Mouse (Mus musculus) forebrain, embryonic 12.5 days (tissue): ENCODE results near the gene Tmem80. TPM values are rescaled to one million over a fixed set of nuclear protein-coding genes. Genes with fewer than 3 reads are reported as not detected.

ENCODE experiments used
- ATAC-seq: fragments of 200-750 bp; cut with Nextera tagmentation; 2 replicates; pipeline ENCODE4 v1.8.0; 2017; ENCODE audit warnings: moderate TSS enrichment; ENCODE audit not compliant: low FRiP score
- H3K27ac ChIP-seq: fragments of 300-500 bp; sonication (generic); 2 replicates; pipeline ENCODE4 v1.5.1; 2016; ENCODE audit warnings: mild to moderate bottlenecking
- H3K27me3 ChIP-seq: fragments of 300-500 bp; sonication (generic); 2 replicates; pipeline ENCODE4 v1.6.1; 2016; ENCODE audit warnings: mild to moderate bottlenecking
- H3K36me3 ChIP-seq: fragments of 300-500 bp; sonication (generic); replicated peaks from 2 replicates; pipeline ENCODE4 v1.6.1; 2016; ENCODE audit warnings: mild to moderate bottlenecking
- H3K4me1 ChIP-seq: fragments of 300-500 bp; sonication (generic); 2 replicates; pipeline ENCODE4 v1.6.1; 2016
- H3K4me2 ChIP-seq: fragments of 300-500 bp; sonication (generic); 2 replicates; pipeline ENCODE4 v1.6.1; 2016; ENCODE audit warnings: mild to moderate bottlenecking, moderate library complexity
- H3K4me3 ChIP-seq: fragments of 300-500 bp; sonication (generic); replicated peaks from 2 replicates; pipeline ENCODE4 v1.5.1; 2016; ENCODE audit warnings: mild to moderate bottlenecking
- H3K9ac ChIP-seq: fragments of 300-500 bp; sonication (generic); 2 replicates; pipeline ENCODE4 v1.6.1; 2016; ENCODE audit warnings: mild to moderate bottlenecking
- H3K9me3 ChIP-seq: fragments of 300-500 bp; sonication (generic); 2 replicates; pipeline ENCODE4 v1.6.1; 2016
- WGBS: fragments of 180-500 bp; shearing (Covaris S2); methylation state at CpG from one replicate; pipeline ENCODE4 v1.1.7; 2016; 5-methylcytosine and 5-hydroxymethylcytosine counted together
- polyA plus RNA-seq: library from polyadenylated mRNA; unstranded; fragments of >200 nt; fragmentation: Nextera tagmentation; extraction: Ambion mirVana; gene quantifications from 2 replicates; pipeline ENCODE4 v1.2.1, GENCODE M21; 2016

Tmem80 gene
- 59.9 and 63.6 TPM in 2 replicates for polyA plus RNA-seq

GRCm38 (mm10) chr7:141327469-141328372, at the start of gene Tmem80, which contains the start of gene Deaf1:
Gene Tmem80, plus strand, starts transcription at chr7:141327739.
Gene Deaf1, minus strand, starts transcription at chr7:141327690.
- H3K27me3 ChIP-seq = no peaks in the 10 kb centered on the region
- WGBS = under 1% methylated on average over 104 of the region's 105 CpGs
- H3K9ac ChIP-seq = peak within 1 kb of the TSS; percentile 83

GRCm38 (mm10) chr7:141278766-141279590, 48.6 kb upstream of the Tmem80 start, which contains the start of gene Sct:
Gene Sct, minus strand, starts transcription at chr7:141279133.
- ATAC-seq = peak; percentile 69
- WGBS = 2% methylated on average over 46 of the region's 46 CpGs
- Histone ChIP-seq H3K4me1 (peaks cover 18% of the 10 kb centered on the region), H3K36me3 (no peaks in the 10 kb centered on the region), H3K4me3 (peak within 1 kb of the TSS; percentile 43), H3K9ac (peak within 1 kb of the TSS; percentile 49), H3K27ac (no peak within 1 kb of the TSS), H3K4me2 (peak within 1 kb of the TSS; percentile 90), H3K27me3 (peaks cover 28% of the 10 kb centered on the region), H3K9me3 (no peaks in the 10 kb centered on the region)

More at GRCm38 (mm10) chr7:141327469-141328372, at the start of gene Tmem80, which contains the start of gene Deaf1:
- peak; percentile 95 for ATAC-seq
- Histone ChIP-seq H3K36me3 (peaks cover 24% of the 10 kb centered on the region), H3K9me3 (no peaks in the 10 kb centered on the region), H3K4me3 (peak within 1 kb of the TSS; percentile 69), H3K4me1 (peaks cover 31% of the 10 kb centered on the region), H3K4me2 (peak within 1 kb of the TSS; percentile 86), H3K27ac (peak within 1 kb of the TSS; percentile 99)

GRCm38 (mm10) chr7:141281442-141281841, 46.1 kb upstream of the Tmem80 start:
- Histone ChIP-seq H3K27me3 (peaks cover 28% of the 10 kb centered on the region), H3K4me1 (peaks cover 18% of the 10 kb centered on the region)
- peak; percentile 47; the same call in 1 of the 2 replicates for ATAC-seq

GRCm38 (mm10) chr7:141282756-141283155, 44.8 kb upstream of the Tmem80 start:
- no peaks in the 10 kb centered on the region for H3K9me3 ChIP-seq
- 87% methylated on average over 4 of the region's 4 CpGs for WGBS
- no peak overlapping the region for H3K27ac ChIP-seq
- peaks cover 19% of the 10 kb centered on the region for H3K27me3 ChIP-seq
- no peak for ATAC-seq
- H3K4me1 ChIP-seq = peaks cover 18% of the 10 kb centered on the region
- H3K4me3 ChIP-seq = no peak overlapping the region
- H3K36me3 ChIP-seq = no peaks in the 10 kb centered on the region
- no peak overlapping the region for H3K9ac ChIP-seq
- H3K4me2 ChIP-seq = no peak overlapping the region

More at GRCm38 (mm10) chr7:141281442-141281841, 46.1 kb upstream of the Tmem80 start:
- H3K27ac ChIP-seq = no peak overlapping the region
- no peak overlapping the region for H3K4me3 ChIP-seq
- 47% methylated on average over 6 of the region's 6 CpGs for WGBS
- H3K4me2 ChIP-seq = no peak overlapping the region
- H3K9ac ChIP-seq = no peak overlapping the region
- H3K36me3 ChIP-seq = no peaks in the 10 kb centered on the region
- no peaks in the 10 kb centered on the region for H3K9me3 ChIP-seq

GRCm38 (mm10) chr7:141288042-141288441, 39.5 kb upstream of the Tmem80 start:
- Histone ChIP-seq H3K9me3 (no peaks in the 10 kb centered on the region), H3K4me2 (no peak overlapping the region), H3K4me1 (peaks cover 14% of the 10 kb centered on the region; the same call in 1 of the 2 replicates), H3K27me3 (peaks cover 34% of the 10 kb centered on the region), H3K9ac (no peak overlapping the region), H3K36me3 (no peaks in the 10 kb centered on the region), H3K27ac (no peak overlapping the region), H3K4me3 (no peak overlapping the region)
- 80% methylated on average over 3 of the region's 3 CpGs for WGBS
- no peak for ATAC-seq

GRCm38 (mm10) chr7:141291921-141292582, 35.5 kb upstream of the Tmem80 start, which contains the start of gene Drd4:
Gene Drd4, plus strand, starts transcription at chr7:141292006.
- Histone ChIP-seq H3K9me3 (no peaks in the 10 kb centered on the region), H3K4me3 (peak within 1 kb of the TSS; percentile 41), H3K9ac (peak within 1 kb of the TSS; percentile 61), H3K4me2 (peak within 1 kb of the TSS; percentile 77), H3K4me1 (peaks cover 31% of the 10 kb centered on the region), H3K36me3 (peaks cover 8% of the 10 kb centered on the region; the same call in 1 of the 2 replicates), H3K27me3 (peaks cover 69% of the 10 kb centered on the region), H3K27ac (no peak within 1 kb of the TSS)
- ATAC-seq = peak; percentile 48; the same call in 1 of the 2 replicates
- WGBS = 1% methylated on average over 43 of the region's 46 CpGs

GRCm38 (mm10) chr7:141292583-141293388, 34.8 kb upstream of the Tmem80 start:
- Histone ChIP-seq H3K4me2 (peak overlapping the region; percentile 77), H3K4me3 (peak overlapping the region; percentile 41), H3K27ac (no peak overlapping the region), H3K9ac (peak overlapping the region; percentile 61; the same call in 1 of the 2 replicates), H3K27me3 (peaks cover 69% of the 10 kb centered on the region), H3K4me1 (peaks cover 31% of the 10 kb centered on the region), H3K36me3 (peaks cover 15% of the 10 kb centered on the region; the same call in 1 of the 2 replicates), H3K9me3 (no peaks in the 10 kb centered on the region)
- WGBS = 27% methylated on average over 15 of the region's 15 CpGs
- ATAC-seq = no peak

- WGBS = 1% methylated on average over 53 of the region's 53 CpGs
- Histone ChIP-seq H3K27ac (no peak overlapping the region), H3K4me3 (peak overlapping the region; percentile 35), H3K9me3 (no peaks in the 10 kb centered on the region), H3K36me3 (peaks cover 17% of the 10 kb centered on the region; the same call in 1 of the 2 replicates), H3K9ac (peak overlapping the region; percentile 44), H3K4me2 (peak overlapping the region; percentile 55), H3K27me3 (peaks cover 69% of the 10 kb centered on the region), H3K4me1 (peaks cover 31% of the 10 kb centered on the region)
- ATAC-seq = no peak
Observed at GRCm38 (mm10) chr7:141293852-141294471, 33.6 kb upstream of the Tmem80 start.

GRCm38 (mm10) chr7:141294479-141294878, 33.1 kb upstream of the Tmem80 start:
- H3K9ac ChIP-seq = peak overlapping the region; percentile 44; the same call in 1 of the 2 replicates
- peaks cover 69% of the 10 kb centered on the region for H3K27me3 ChIP-seq
- peaks cover 22% of the 10 kb centered on the region for H3K36me3 ChIP-seq
- H3K4me2 ChIP-seq = peak overlapping the region; percentile 55
- no peak overlapping the region for H3K27ac ChIP-seq
- H3K4me1 ChIP-seq = peaks cover 31% of the 10 kb centered on the region
- no peak for ATAC-seq
- peak overlapping the region; percentile 35 for H3K4me3 ChIP-seq
- 4% methylated on average over 20 of the region's 22 CpGs for WGBS
- no peaks in the 10 kb centered on the region for H3K9me3 ChIP-seq

- no peak for ATAC-seq
- no peak overlapping the region for H3K9ac ChIP-seq
- H3K36me3 ChIP-seq = peaks cover 56% of the 10 kb centered on the region
- H3K9me3 ChIP-seq = no peaks in the 10 kb centered on the region
- H3K27ac ChIP-seq = no peak overlapping the region
- peaks cover 16% of the 10 kb centered on the region for H3K4me1 ChIP-seq
- H3K27me3 ChIP-seq = peaks cover 35% of the 10 kb centered on the region
- no peak overlapping the region for H3K4me3 ChIP-seq
- no peak overlapping the region for H3K4me2 ChIP-seq
- WGBS = 84% methylated on average over 3 of the region's 3 CpGs
Observed at GRCm38 (mm10) chr7:141297926-141298650, 29.5 kb upstream of the Tmem80 start.
